Mouse (Mus musculus) lung, adult 2 months (tissue): Measurements from ENCODE around the gene Asic4. TPM values are rescaled to one million over a fixed set of nuclear protein-coding genes. Genes with fewer than 3 reads are reported as not detected.
A peak's percentile ranks its signal among the peaks of the same experiment; 100 is the strongest.

ENCODE experiments used
- DNase-seq: peaks from one replicate; pipeline ENCODE4 v3.0.0; 2022
- H3K4me1 ChIP-seq: fragments of 200-500 bp; 2 replicates; pipeline ENCODE4 v1.6.1; 2011; ENCODE audit warnings: low read length; ENCODE audit not compliant: control insufficient read depth, insufficient read depth
- H3K4me3 ChIP-seq: fragments of 200-500 bp; replicated peaks from 2 replicates; pipeline ENCODE3; 2011; ENCODE audit warnings: low read depth, mild to moderate bottlenecking, control low read depth, low read length; ENCODE audit errors: extremely low read depth
- CTCF ChIP-seq: fragments of 200-500 bp; IDR thresholded peaks from 2 replicates; pipeline ENCODE4 v1.5.1; 2011; ENCODE audit warnings: mild to moderate bottlenecking, low read length, control low read depth; ENCODE audit not compliant: insufficient read depth
- POLR2A ChIP-seq: fragments of 200-500 bp; IDR thresholded peaks from 2 replicates; pipeline ENCODE4 v1.6.1; 2011; ENCODE audit warnings: low read depth, mild to moderate bottlenecking, control low read depth, low read length, borderline replicate concordance; ENCODE audit errors: extremely low read depth
- WGBS: fragments of 180-500 bp; shearing (Covaris S2); methylation state at CpG from one replicate; pipeline ENCODE4 v1.1.7; 2018; 5-methylcytosine and 5-hydroxymethylcytosine counted together
- polyA plus RNA-seq: library from polyadenylated mRNA; depleted of rRNA; stranded (reverse); fragments of >200 nt; gene quantifications from 2 replicates; pipeline ENCODE4 v1.2.3, GENCODE M21; 2012

The Asic4 gene
- polyA plus RNA-seq, 1 experiment, result not detected

DNA sequence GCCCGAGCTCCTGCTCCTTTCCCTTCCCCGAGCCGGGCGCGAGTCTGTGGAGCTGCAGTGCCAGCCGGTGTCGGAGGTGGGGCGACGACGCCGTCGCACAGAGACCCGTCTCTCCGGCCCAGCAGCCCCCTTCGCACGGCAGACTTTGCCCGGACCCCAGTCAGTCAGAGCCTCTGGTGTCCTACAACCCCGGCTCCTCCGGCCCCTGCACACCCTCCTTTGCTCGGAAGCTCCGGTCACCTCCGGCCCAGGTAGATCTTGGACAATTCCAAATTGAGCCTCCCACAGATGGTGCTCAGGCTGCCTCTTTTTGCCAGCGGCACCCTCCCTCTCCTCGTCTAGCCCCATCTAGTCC is 29.4 kb downstream of the Asic4 start:
- TF ChIP-seq CTCF (no peak), POLR2A (no peak)
- DNase-seq, result no peak
- Histone ChIP-seq H3K4me3 (peak overlapping the region; percentile 45), H3K4me1 (peaks cover 14% of the 10 kb centered on the region; the same call in 1 of the 2 replicates)
- WGBS, result 2% methylated on average over 24 of the region's 24 CpGs

DNA sequence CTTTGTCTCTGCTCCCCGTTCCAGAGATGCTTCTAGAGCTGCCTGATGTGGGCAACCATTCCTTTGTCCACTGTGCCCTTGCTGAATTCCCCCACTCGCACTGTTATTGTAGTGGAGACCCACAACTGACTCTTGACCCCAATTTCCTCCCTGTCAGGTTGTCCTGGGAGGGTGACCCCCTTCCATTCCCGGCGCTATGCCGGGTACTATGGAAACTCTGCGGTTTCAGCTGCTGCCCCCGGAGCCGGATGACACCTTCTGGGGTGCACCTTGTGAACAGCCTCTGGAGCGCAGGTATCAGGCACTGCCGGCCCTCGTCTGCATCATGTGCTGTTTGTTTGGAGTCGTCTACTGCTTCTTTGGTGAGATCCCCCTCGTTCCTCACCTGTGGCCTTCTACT is 29.8 kb downstream of the Asic4 start:
- 21% methylated on average over 13 of the region's 13 CpGs for WGBS
- TF ChIP-seq CTCF, result no peak
- no peak for TF ChIP-seq POLR2A
- no peak for DNase-seq
- no peak overlapping the region for H3K4me3 ChIP-seq
- peaks cover 14% of the 10 kb centered on the region; the same call in 1 of the 2 replicates for H3K4me1 ChIP-seq

DNA sequence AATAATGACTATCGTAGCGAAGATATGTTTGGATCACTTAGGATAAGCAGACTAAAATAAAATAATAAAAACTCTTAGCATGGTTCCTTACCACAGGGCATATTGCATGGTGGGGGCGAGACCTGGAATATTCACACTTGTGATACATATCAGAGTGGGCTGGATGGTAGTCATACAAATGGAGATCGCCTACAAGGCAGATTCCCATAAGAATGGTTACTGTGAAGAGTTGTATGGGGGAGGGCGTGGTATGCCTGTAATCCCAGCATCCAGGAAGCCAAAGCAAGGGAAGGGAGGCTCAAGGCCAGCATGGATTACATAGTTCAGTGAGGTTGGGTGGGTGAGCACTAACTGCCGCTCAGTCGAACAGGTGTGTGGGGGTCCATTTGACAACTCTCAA is 30.5 kb downstream of the Asic4 start:
- Histone ChIP-seq H3K4me1 (peaks cover 14% of the 10 kb centered on the region; the same call in 1 of the 2 replicates), H3K4me3 (no peak overlapping the region)
- 82% methylated on average over 7 of the region's 7 CpGs for WGBS
- DNase-seq, result no peak
- TF ChIP-seq CTCF (no peak), POLR2A (no peak)

DNA sequence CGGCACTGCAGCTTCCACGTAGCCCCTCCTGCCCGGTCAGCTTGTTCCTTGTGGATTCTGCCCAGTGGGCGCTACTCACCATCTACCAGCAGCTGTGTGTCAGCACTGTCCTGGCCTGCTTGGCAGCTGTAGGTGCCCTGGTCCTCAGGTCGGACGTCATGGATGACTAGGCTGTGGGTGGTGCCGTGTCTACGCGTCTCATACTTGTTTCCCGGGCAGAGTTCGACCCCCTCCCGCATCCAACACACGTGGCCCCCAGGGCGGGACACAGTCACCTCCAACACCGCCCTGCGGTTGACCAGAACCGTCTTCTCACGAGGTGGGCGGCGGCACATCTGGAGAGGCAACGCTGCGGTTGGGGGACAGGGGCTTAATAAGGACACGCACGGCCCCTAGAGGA is 36.3 kb downstream of the Asic4 start:
- WGBS, result 37% methylated on average over 24 of the region's 24 CpGs
- peaks cover 2% of the 10 kb centered on the region; the same call in 1 of the 2 replicates for H3K4me1 ChIP-seq
- TF ChIP-seq POLR2A (no peak), CTCF (no peak)
- H3K4me3 ChIP-seq, result no peak overlapping the region
- no peak for DNase-seq

DNA sequence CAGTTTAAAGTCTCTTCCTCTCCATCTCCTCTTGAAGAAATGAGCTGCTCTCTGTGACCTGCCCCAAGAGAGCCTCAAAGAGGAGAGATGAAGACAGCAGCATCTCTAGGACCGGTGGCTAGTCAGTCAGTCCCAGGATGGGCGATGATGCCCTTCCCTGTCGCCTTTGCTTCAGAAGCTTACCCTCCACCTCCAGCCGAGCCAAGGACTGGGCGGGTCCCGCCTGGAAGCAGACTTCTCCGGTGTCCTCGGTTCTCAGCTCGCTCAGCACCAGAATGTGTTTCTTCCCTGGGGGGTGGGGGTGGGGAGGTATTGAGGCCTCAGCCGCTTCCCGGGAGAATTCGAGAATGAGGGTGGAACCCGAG is 36.8 kb downstream of the Asic4 start:
- TF ChIP-seq CTCF, result no peak
- TF ChIP-seq POLR2A, result no peak
- peak overlapping the region; percentile 55 for H3K4me3 ChIP-seq
- 18% methylated on average over 13 of the region's 13 CpGs for WGBS
- peaks cover 2% of the 10 kb centered on the region; the same call in 1 of the 2 replicates for H3K4me1 ChIP-seq
- no peak for DNase-seq

DNA sequence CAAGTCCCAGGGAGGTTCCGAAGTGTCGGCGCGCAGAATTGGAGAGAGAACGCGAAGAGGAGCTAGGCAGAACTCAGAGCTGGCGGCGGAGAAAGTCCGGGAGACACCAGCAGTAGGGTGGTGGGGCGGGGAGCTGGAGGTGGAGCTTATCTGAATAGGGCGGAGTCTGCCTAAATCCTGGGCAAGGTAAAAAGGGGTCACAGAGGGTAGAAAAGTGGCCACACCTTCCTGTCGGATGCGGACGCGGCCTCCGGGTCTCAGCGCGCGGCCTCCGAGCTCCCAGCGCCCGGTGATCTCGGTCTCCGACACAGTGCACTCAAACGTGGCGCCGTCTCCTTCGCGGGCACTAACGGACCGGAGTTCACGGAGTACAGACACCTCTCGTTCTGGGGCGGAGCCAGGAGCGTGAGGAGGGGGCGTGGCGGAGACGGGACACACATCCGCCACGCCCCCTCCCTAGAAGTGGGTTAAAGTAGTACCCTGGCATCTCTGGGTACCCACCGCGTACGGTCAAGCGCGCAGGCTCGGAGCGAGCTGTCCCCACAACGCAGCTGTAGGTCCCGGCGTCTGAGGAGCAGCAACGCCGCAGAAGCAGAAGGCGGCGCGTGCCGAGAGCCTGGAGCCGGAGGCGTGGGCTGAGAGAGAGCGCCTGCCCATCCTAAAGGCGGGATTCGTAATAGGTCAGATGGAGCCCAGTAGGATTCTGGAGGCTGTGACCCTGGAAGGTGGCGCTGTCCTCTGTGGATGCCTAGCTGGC is 37.3 kb downstream of the Asic4 start:
- H3K4me1 ChIP-seq, result peaks cover 2% of the 10 kb centered on the region; the same call in 1 of the 2 replicates
- 5% methylated on average over 62 of the region's 62 CpGs for WGBS
- H3K4me3 ChIP-seq, result peak overlapping the region; percentile 55
- TF ChIP-seq POLR2A (no peak), CTCF (no peak)
- DNase-seq, result peak; percentile 81

DNA sequence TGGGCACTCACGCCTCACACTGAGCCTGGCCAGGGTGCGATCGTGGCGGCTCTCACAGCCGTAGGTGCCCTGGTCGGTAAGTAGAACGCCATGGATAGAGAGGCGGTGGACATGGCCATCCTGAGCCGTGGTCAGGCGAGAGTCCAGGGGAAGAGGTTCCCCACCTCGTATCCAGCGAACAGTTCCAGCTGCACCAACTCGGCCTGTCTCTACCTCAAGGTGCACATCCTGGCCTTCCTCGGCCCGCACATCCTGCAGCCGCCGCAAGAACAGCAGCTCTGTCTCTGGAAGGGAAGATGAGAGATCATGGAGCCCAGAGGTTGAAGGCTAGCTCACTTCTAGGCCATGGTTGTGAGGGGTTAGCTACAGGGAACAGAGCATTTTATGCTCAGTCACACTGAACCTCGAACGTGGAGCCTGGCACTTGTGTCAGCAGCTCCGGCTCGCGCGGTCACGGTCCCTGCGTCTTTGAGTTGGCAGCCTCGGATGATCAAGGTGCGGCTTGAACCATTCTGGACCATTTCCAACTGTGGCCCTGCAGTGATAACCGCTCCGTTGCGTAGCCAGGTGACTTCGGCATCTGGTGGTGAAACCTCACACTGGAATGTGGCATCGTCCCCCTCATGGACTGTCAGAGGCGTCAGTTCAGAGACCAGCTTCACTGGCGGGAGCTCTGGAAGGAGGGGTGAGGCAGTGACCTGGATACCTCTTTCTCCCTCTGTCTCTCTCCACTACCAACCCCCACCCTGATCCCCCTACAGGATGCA is 40.7 kb downstream of the Asic4 start:
- no peak for TF ChIP-seq CTCF
- no peak for TF ChIP-seq POLR2A
- 92% methylated on average over 34 of the region's 34 CpGs for WGBS
- no peak for DNase-seq
- no peak overlapping the region for H3K4me3 ChIP-seq
- peaks cover 2% of the 10 kb centered on the region; the same call in 1 of the 2 replicates for H3K4me1 ChIP-seq

DNA sequence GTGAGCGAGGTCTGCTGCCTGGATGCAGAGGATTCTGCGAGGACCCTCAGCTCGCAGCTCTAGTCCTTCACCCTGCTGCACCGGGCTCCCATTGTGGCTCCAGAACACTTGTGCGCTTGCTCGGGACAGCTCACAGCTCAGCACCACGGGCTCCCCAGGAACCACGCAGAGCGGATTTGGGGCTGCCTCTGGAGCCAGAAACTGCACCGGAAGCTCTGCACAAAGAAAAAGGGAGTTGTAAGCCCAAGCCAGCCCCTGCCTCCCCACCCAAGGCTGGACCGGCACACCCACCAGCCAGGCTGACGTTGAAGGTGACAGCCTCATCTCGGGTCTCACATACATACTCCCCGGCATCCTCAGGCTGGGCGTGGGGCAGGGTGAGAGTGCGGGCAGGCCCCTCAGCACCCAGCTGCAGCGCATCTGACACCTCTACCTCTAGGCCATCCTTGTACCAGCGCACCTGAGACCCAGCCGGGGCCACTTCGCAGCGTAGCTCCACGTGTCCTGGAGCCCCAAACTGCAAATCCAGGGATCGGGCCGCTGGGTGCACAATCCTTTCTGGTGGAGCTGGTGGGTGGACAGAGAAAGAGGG is 42.4 kb downstream of the Asic4 start:
- WGBS, result 79% methylated on average over 24 of the region's 24 CpGs
- H3K4me3 ChIP-seq, result no peak overlapping the region
- H3K4me1 ChIP-seq, result peaks cover 2% of the 10 kb centered on the region; the same call in 1 of the 2 replicates
- TF ChIP-seq POLR2A, result no peak
- TF ChIP-seq CTCF, result no peak
- DNase-seq, result no peak

DNA sequence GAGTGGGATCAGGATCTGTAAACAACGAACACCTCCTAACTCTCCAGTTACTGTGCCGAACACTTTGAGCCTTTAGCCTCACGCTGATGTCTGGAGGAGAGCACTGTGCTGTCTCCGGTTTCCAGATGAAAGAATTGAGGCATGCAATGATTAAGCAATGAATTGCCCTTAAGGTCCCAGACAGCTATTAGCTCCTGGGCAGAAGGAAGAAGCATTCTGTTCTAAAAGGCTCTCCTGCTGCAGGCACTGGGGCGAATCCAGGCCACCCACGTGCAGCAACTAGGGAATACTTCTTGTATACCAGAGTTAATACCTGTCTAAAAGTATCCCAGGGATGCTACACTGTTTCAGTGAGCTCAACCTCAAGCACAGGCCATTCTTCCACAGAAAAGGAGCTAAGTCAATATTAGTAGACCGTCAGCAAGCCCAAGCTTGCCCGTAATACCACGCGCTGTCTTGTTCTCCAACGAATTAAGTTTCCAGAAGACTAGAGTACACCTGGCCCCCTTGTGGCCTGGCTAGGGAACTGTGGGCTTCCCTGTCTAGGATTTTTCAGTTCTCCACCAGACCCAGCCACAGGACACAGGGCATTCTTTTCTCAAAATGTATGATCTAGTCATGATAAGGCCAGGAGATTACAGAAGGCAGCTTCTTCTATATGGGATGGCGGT is 44.8 kb downstream of the Asic4 start:
- TF ChIP-seq POLR2A, result no peak
- peak; percentile 74 for TF ChIP-seq CTCF
- Histone ChIP-seq H3K4me3 (no peak overlapping the region), H3K4me1 (no peaks in the 10 kb centered on the region)
- peak; percentile 23 for DNase-seq
- 68% methylated on average over 12 of the region's 12 CpGs for WGBS
